Mouse (Mus musculus): ENCODE results near the gene Taar7d.
A peak's percentile ranks its signal among the peaks of the same experiment; 100 is the strongest.
"Not testable (repeated sequence)": the region's sequence is repeated elsewhere in the genome, so short reads cannot be mapped to it uniquely, and the experiment has no call there.

The Taar7d gene

DNA sequence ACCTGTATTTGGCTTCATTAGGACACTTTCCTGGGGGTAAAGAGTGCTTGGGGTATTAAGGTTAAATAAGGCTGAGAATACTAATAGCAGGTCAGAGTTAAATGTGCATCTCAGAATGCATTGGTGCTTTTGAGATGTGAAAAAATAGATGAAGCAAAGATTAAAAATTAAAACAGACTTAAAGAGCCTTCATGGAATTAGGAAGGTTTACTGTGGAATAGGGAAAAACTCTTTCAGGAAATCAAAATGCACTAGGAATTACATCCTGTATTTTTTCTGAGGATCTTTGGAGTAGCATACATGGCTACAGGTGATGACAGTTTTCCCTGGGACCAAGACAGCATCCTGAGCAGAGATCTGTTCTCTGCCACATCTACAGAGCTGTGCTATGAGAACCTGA, at the start of gene Taar7d:
TSS of gene Taar7d (plus strand) at position 301 of the 400 bp plus-strand sequence.
- DNase-seq, result no peak

DNA sequence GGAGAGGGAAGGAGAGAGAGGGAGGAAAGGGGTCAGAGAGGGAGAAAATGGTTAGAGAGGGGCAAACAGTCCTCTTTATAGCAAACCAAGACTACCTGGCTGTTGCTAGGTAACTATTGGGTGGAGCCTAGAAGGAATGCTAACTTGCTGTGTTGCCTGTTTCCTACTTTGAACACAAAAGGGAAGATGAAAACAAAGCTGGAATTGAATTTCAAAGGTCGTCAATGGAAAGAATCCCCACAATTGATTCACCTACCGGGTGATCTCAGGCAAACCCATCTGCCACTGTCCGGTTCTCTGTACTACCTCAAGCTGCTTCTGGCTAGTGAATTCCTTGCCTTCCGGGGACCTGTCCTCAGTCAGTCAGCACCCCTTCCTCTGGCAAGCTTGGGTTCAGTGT, 49.1 kb upstream of the Taar7d start:
- DNase-seq, result no peak

DNA sequence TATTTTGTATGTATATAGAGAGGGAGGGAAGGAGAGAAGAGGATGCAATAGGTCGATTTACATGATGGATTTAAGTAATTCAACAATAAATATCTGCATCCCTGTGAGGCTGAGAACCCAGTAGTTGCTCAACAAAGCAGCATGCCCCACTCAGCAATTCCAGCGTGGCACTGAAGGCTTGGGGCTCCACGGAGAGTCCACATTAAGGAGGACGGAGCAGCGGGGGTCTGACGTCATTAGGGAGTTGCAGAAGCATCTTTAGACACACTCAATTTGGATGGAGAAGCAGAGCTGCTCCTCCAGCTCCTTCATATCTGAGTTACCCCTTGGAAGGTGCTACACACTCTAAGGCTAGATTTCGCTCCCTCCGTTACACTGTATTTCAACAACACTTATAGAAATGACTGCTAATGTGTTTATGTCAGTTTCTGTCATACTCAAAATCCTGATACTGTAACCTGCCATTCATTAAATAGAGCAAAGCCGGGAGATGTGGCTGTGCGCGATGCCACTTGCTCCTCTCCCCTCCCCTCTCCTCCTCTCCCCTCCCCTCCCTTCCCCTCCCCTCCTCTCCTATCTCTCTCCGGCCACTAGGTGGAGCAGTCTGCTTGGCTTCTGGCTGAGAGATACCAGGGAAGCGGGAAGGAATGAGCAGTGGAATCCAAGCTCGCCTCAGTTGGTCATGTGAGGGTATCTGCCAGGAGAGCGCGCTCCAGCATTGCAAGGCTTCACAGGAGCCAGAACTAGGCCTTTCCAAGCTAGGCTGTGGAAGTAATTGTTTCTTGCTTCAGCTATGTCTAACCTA, 47.9 kb upstream of the Taar7d start:
- peak; percentile 81 for DNase-seq

DNA sequence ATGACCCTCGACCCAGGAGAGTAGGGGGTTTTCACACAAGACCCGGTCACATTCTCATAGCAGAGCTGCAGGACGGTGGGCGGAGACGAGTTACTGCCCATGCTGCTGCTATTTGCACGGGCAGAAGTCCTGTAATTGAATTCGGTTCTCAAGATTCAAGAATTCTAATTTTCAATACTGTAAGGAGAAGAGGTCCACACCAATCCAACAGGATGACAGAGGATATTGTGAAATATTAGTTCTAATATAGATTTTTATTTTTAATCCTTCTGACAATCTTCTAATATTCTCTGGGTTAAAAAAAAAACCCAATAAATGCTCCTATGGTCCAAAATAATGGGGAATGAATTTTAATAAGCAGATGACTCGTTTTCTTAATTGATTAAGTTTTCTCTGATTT, 41.5 kb upstream of the Taar7d start, which contains the start of gene Taar6:
TSS of gene Taar6 (minus strand) at position 101 of the 400 bp plus-strand sequence.
- no peak for DNase-seq

DNA sequence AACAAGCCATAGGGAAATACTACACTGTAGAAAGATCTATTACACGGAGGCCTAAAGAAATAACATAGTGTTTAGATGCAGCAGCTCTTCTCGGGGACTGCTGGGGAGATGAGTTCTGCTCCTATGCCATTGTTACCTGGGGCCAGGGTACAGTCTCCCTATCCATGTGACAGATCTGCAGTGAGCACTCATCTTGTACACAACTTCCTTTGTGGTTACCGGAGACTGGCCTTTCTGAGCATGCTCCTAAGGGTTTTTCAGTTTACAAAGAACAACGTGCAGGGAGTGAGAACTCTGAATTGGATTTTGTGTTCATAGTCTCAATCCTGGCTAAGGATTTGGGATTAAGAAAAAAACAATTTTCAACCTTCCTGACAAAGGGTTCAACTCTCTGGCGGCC, 40.6 kb upstream of the Taar7d start:
- DNase-seq, result no peak

DNA sequence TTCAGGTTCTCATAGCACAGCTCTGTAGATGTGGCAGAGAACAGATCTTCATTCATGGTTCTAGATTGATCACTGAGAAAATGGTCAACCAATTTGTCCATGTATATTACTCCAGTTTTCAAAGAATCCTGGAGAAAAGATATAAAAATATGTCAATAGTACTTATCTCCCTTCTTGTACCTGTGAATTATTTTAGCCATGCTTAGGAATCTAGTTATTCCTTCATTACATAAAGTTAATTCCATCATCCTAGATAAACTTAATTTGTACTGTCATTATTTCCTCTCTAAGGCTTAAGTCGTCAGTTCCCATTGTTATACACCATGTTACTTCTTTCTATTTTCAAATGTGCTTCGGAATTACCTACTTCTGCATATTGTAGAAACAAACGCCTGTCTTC, 33.6 kb upstream of the Taar7d start, which contains the start of gene Taar7a:
TSS of gene Taar7a (minus strand) at position 101 of the 400 bp plus-strand sequence.
- DNase-seq, result no peak

DNA sequence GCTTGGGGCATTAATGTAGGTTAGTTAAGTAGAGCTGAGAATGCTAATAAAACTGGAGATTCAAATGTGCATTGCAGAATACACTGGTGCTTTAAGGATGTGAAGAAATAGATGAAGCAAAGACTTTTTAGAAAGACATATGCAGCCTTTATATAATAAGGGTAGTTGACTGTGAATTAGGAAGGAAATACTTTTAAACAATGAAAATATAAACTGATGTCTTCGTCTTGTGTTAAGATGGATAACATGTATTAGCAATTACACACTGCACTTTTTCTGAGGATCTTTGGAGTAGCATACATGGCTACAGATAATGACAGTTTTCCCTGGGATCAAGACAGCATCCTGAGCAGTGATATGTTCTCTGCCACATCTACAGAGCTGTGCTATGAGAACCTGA, 27.4 kb upstream of the Taar7d start, which contains the start of gene Taar7b:
TSS of gene Taar7b (plus strand) at position 301 of the 400 bp plus-strand sequence.
- DNase-seq, result no peak

DNA sequence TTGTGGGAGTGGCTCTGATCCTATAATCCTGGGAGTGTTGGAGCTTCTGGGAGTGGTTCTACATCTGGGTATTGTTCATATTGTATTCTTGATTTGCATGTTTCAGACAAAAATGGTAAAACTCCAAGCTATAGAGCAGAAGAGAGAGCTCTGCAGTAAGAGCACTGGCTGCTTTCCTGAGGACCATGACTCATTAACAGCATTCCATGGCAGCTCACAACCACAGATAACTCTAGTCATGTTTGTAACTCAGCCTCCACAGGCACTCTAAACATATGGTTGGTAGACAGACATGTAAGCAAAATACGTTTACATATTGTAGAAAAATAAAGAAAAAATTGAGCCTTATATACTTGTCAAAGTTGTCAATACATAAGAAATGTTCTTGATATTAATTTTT, 20.6 kb upstream of the Taar7d start:
- DNase-seq, result no peak

DNA sequence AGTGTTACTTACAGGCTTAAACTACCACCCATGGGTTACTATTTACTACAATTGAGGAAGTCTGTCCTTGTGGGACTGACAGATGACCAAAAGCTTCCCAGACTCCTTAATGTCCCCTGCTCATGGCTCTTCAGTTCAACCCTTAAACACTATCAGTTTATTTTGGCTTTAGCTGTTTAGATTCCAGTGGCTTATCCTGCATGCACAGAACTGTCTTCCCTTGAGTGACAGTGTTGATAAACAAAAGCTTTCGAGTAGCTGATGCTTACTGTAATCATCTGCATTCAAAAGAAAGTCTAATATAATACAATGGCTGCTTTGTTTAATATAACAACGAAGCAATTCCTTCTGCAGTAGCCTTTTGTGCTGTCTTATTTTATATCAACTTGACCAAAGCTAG, 20.0 kb upstream of the Taar7d start:
- DNase-seq, result no peak

DNA sequence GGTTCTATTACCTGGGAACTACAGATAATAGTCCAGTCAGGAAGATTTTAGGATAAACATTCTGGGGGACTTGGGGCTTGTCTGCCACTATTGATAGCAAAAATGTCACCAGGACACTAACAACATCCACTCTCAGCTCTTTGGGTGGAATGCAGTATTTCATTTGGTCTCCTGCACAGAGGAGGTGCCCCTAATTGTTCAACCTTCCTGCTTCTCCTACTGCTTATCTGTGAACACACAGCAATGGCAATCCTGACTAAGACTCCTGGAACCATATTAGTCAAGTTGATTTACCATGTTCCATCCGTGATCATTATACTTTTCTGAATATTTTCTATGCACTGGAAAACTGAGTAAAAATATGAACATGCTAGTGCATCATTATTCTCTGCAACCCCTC, 18.9 kb upstream of the Taar7d start:
- no peak for DNase-seq

DNA sequence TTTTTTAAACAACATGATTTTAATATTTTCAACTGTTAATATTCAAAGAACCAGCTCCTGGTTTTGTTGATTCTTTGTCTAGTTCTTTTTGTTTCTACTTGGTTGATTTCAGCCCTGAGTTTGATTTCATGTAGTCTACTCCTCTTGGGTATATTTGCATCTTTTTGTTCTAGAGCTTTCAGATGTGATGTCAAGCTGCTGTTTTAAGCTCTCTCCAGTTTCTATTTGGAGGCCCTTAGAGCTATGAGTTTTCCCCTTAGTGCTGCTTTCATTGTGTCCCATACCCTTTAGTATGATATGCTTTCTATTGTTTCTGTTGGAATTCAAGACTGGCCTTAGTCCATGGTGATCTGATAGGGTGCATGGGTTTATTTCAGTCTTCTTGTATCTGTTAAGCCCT, 4.3 kb downstream of the Taar7d start:
- no peak for DNase-seq

DNA sequence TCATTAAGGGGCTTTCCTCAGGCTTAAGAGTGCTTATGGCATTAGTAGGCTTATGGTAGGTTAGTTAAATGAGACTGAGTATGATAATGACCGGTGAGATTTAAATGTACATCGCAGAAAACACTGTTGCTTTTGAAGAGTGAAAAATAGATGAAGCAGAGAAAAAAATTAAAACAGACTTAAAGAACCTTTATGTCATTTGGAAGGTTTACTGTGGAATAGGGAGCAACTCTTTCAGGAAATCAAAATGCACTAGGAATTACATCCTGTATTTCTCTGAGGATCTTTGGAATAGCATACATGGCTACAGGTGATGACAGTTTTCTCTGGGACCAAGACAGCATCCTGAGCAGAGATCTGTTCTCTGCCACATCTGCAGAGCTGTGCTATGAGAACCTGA, 10.3 kb downstream of the Taar7d start, which contains the start of gene Taar7e:
TSS of gene Taar7e (plus strand) at position 301 of the 400 bp plus-strand sequence.
- no peak for DNase-seq

DNA sequence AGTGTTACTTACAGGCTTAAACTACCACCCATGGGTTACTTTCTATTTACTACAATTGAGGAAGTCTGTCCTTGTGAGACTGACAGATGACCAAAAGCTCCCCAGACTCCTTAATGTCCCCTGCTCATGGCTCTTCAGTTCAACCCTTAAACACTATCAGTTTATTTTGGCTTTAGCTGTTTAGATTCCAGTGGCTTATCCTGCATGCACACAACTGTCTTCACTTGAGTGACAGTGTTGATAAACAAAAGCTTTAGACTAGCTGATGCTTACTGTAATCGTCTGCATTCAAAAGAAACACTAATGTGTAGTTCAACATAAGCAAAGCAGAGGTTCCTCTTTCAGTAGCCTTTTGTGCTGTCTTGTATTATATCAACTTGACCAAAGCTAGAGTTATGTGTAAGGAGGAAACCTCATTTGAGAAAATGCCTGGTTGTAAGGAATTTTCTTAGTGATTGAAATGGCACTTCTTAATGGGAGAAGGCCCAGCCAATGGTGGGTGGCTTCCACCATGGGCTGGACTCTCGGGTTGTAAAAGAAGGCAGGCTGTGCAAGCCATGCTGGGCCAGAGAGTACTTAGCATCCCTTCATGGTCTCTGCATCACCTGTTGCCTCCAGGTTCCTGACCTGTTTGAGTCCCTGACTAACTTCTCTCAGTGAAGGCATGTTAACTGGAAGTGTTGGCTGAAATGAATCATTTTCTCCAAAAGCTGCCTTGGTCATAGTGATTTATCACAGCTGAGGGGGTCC, 13.3 kb downstream of the Taar7d start:
- no peak for DNase-seq

DNA sequence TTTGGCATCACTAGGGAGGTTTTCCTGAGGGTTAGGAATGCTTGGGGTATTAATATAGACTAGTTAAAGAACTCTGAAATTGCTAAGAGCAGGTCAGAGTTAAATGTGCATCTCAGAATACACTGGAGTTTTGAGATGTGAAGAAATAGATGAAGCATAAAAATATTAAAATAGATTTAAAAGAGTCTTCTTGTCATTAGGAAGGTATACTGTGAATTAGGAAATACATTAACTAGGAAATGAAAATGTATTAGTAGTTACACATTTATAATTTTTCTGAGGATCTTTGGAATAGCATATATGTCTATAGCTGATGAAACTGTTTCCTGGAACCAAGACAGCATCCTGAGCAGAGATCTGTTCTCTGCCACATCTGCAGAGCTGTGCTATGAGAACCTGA, 22.2 kb downstream of the Taar7d start, which contains the start of gene Taar7f:
TSS of gene Taar7f (plus strand) at position 301 of the 400 bp plus-strand sequence.
- DNase-seq, result no peak

DNA sequence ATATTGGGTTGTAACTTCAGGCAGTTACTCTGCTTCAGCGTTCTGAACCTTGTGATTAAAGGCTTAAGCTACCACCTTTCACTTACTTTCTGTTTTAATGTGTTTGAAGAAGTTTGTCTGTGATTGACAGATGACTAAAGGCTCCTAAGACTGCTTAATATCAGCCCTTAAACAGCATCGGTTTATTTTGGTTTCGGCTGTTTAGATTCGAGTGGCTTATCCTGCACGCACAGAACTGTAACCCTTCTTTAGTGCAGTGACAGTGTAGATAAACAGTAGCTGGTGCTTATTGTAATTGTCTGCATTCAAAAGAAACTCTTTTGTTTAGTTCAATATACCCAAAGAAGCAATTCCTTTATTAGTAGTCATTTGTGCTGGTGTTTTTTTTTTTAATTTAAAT, 25.0 kb downstream of the Taar7d start:
- DNase-seq, result no peak

DNA sequence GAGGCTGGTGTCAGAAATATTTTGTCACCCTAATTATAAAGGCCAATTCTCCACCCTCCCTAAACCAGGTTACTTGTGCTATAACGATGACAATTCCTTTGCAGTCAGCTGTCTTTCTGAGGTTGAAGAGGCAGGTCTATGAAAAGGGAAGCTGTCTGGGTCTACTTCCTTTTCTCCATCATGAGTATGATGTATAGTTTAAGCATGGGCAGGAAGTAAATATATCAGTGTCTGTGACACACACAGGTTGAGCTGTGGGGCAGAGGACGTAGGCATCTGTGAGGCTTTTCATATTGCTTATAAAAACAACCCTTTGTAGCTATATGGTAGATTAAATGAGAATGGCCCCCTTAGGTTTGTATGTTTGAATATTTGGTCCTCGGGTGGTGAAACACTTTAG, 32.0 kb downstream of the Taar7d start:
- DNase-seq, result no peak

DNA sequence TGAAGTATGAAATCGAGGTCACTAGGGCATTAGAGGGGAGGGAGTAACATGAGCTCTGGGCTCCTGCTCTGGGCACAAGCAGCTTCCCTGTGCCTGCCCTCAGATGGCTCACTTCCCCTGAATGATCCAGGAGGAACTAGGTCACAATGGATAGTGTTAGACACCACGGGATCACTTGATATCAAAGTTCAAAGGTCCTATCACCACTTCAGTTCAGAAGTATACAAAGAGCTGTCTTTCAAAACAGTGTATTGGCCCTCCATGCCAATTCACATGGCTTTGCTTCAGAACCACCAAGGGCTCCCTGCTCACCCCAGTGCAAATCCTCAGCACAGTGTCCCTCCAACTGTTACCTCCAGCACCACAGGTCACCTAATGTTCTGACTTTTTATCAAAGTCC, 47.7 kb downstream of the Taar7d start:
- not testable (repeated sequence) for DNase-seq

DNA sequence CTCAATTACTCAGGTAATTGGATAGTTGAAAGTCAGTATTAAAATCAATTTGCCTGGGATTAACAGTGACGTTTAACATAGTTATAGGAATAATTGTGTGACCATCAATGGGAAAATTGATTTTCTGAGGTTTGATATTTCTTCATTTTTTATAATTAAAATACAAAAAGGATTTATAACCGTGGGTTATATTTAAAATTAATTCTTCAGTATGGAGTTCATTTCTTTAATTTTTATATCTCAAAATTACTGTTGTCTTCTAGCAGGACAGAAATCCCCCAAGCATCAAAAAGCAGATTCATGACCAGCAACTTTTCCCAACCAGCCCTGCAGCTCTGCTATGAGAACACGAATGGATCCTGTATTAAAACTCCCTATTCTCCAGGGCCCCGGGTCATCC, 49.2 kb downstream of the Taar7d start, which contains the start of gene Taar8a:
TSS of gene Taar8a (plus strand) at position 301 of the 400 bp plus-strand sequence.
- not testable (repeated sequence) for DNase-seq
